Mouse (Mus musculus): Measurements from ENCODE around the gene Ier5. TPM values are rescaled to one million over a fixed set of nuclear protein-coding genes. Genes with fewer than 3 reads are reported as not detected.

Gene Ier5
- total and polyA plus RNA-seq, 3 experiments, result 47.7 to 59.3 (median 58.8) TPM

GRCm38 (mm10) chr1:155084839-155085238, 14.6 kb downstream of the Ier5 start:
- Histone ChIP-seq H3K27me3 (replicated peaks) (no peaks in the 10 kb centered on the region), H3K4me1 (ENCODE audit: control insufficient read depth in 1 of 2, insufficient read depth in 2 of 2) (peaks cover 11 to 59% of the 10 kb centered on the region in 2 experiments; a peak in 3 of 4 replicates), H3K27ac (ENCODE audit: insufficient read depth, low read depth) (no peak overlapping the region), H3K4me3 (replicated peaks in 1 of 3; ENCODE audit: low read depth in 2 of 3, low read length in 2 of 3, poor library complexity in 1 of 3) (no peak overlapping the region), H3K4me2 (ENCODE audit: insufficient read depth, low read depth, poor library complexity, severe bottlenecking) (no peak overlapping the region), H3K79me2 (replicated peaks; ENCODE audit: control insufficient read depth, extremely low read depth, insufficient read depth, poor library complexity, severe bottlenecking) (no peaks in the 10 kb centered on the region), H3K9me3 (replicated peaks; ENCODE audit: low read length) (no peaks in the 10 kb centered on the region), H3K36me3 (replicated peaks in 1 of 2; ENCODE audit: control insufficient read depth in 1 of 2, insufficient read depth in 1 of 2, low read length in 1 of 2) (no peaks in the 10 kb centered on the region), H3K9ac (ENCODE audit: insufficient read depth, low read depth) (no peak overlapping the region)
- DNase-seq (ENCODE audit: extremely low read depth), result no peak
- TF ChIP-seq ZKSCAN1 (IDR thresholded peaks at IDR 0.05; ENCODE audit: borderline replicate concordance, low read depth, low read length) (no peak), USF2 (conservative IDR thresholded peaks at IDR 0.05; ENCODE audit: low read depth, low read length) (no peak), TCF12 (IDR thresholded peaks at IDR 0.05; ENCODE audit: low read depth, low read length) (no peak), CTCF (conservative IDR thresholded peaks at IDR 0.05 in 1 of 2, IDR thresholded peaks at IDR 0.05 in 1 of 2; ENCODE audit: low read depth in 2 of 2, low read length in 2 of 2) (no peak), ETS1 (conservative IDR thresholded peaks at IDR 0.05; ENCODE audit: low read depth, low read length) (no peak), CHD2 (IDR thresholded peaks at IDR 0.05; ENCODE audit: low read length) (no peak), MEF2A (IDR thresholded peaks at IDR 0.05; ENCODE audit: borderline replicate concordance, low read depth, low read length) (no peak), MXI1 (IDR thresholded peaks at IDR 0.05; ENCODE audit: low read depth, low read length) (no peak), TBP (conservative IDR thresholded peaks at IDR 0.05; ENCODE audit: low read depth, low read length) (no peak), MAX (IDR thresholded peaks at IDR 0.05; ENCODE audit: low read length) (no peak), ZNF384 (IDR thresholded peaks at IDR 0.05; ENCODE audit: low read depth, low read length) (no peak)
- dilution Hi-C loops (cut with MboI; ENCODE audit: extremely low pct_ligation_motif_present, extremely low pct_unique_long_range_greater_than_20kb, low sequenced_read_pairs), result no loop called here
- in situ Hi-C loops (cut with MboI; ENCODE audit: low pct_ligation_motif_present, low pct_unique_long_range_greater_than_20kb, low sequenced_read_pairs), result loop anchor here (5.0 kb wide), 1 partner anchor 33 kb away; no protein-coding TSS in a partner anchor

GRCm38 (mm10) chr1:155083271-155084265, 15.9 kb downstream of the Ier5 start:
- Histone ChIP-seq H3K9ac (ENCODE audit: insufficient read depth, low read depth) (peak overlapping the region; percentile 65), H3K4me3 (replicated peaks in 1 of 3; ENCODE audit: low read depth in 2 of 3, low read length in 2 of 3, poor library complexity in 1 of 3) (peak overlapping the region; percentile 38 to 58 (median 54)), H3K36me3 (replicated peaks in 1 of 2; ENCODE audit: control insufficient read depth in 1 of 2, insufficient read depth in 1 of 2, low read length in 1 of 2) (no peaks in the 10 kb centered on the region), H3K9me3 (replicated peaks; ENCODE audit: low read length) (no peaks in the 10 kb centered on the region), H3K4me1 (ENCODE audit: control insufficient read depth in 1 of 2, insufficient read depth in 2 of 2) (peaks cover 6 to 52% of the 10 kb centered on the region in 2 experiments; a peak in 3 of 4 replicates), H3K4me2 (ENCODE audit: insufficient read depth, low read depth, poor library complexity, severe bottlenecking) (peak overlapping the region; percentile 94), H3K27me3 (replicated peaks) (no peaks in the 10 kb centered on the region), H3K27ac (ENCODE audit: insufficient read depth, low read depth) (no peak overlapping the region), H3K79me2 (replicated peaks; ENCODE audit: control insufficient read depth, extremely low read depth, insufficient read depth, poor library complexity, severe bottlenecking) (no peaks in the 10 kb centered on the region)
- in situ Hi-C loops (cut with MboI; ENCODE audit: low pct_ligation_motif_present, low pct_unique_long_range_greater_than_20kb, low sequenced_read_pairs), result no loop called here
- TF ChIP-seq SIN3A (IDR thresholded peaks at IDR 0.05; ENCODE audit: low read length), result peak; percentile 37; the same call in 1 of the 2 replicates
- 0 out of 2 replicates have a peak, but pooled peaks have one; percentile 9 for TF ChIP-seq BHLHE40 (IDR thresholded peaks at IDR 0.05; ENCODE audit: low read depth, low read length)
- TF ChIP-seq HCFC1 (IDR thresholded peaks at IDR 0.05; ENCODE audit: low read depth, low read length), result 0 out of 2 replicates have a peak, but pooled peaks have one; percentile 10
- TF ChIP-seq NRF1 (IDR thresholded peaks at IDR 0.05; ENCODE audit: low read depth, low read length), result peak; percentile 81
- 0 out of 2 replicates have a peak, but pooled peaks have one; percentile 40 for TF ChIP-seq UBTF (IDR thresholded peaks at IDR 0.05; ENCODE audit: low read depth, low read length)
- no peak for TF ChIP-seq ZC3H11A (IDR thresholded peaks at IDR 0.05; ENCODE audit: low read depth, low read length)
- 0 out of 2 replicates have a peak, but pooled peaks have one; percentile 6 for TF ChIP-seq ETS1 (conservative IDR thresholded peaks at IDR 0.05; ENCODE audit: low read depth, low read length)
- peak; percentile 56; the same call in 1 of the 2 replicates for TF ChIP-seq ELF1 (IDR thresholded peaks at IDR 0.05; ENCODE audit: low read depth, low read length)
- peak; percentile 56; the same call in 1 of the 2 replicates for TF ChIP-seq MXI1 (IDR thresholded peaks at IDR 0.05; ENCODE audit: low read depth, low read length)
- TF ChIP-seq SMC3 (IDR thresholded peaks at IDR 0.05; ENCODE audit: low read depth, low read length), result no peak; the same call in 1 of the 2 replicates
- peak; percentile 37; the same call in 1 of the 2 replicates for TF ChIP-seq MEF2A (IDR thresholded peaks at IDR 0.05; ENCODE audit: borderline replicate concordance, low read depth, low read length)
- peak; percentile 88; the same call in 1 of the 2 replicates for TF ChIP-seq MAZ (IDR thresholded peaks at IDR 0.05; ENCODE audit: low read depth, low read length)
- TF ChIP-seq POLR2A (IDR thresholded peaks at IDR 0.05; ENCODE audit: low read depth, low read length), result peak; percentile 70
- TF ChIP-seq MAFK (IDR thresholded peaks at IDR 0.05; ENCODE audit: insufficient replicate concordance, low read length), result no peak
- peak; percentile 53; the same call in 1 of the 2 replicates for TF ChIP-seq TCF12 (IDR thresholded peaks at IDR 0.05; ENCODE audit: low read depth, low read length)
- TF ChIP-seq CHD2 (IDR thresholded peaks at IDR 0.05; ENCODE audit: low read length), result peak; percentile 76
- TF ChIP-seq EP300 (IDR thresholded peaks at IDR 0.05; ENCODE audit: low read length), result peak; percentile 15; the same call in 1 of the 2 replicates
- no peak for TF ChIP-seq KAT2A (IDR thresholded peaks at IDR 0.05; ENCODE audit: insufficient replicate concordance, low read length)
- no peak for TF ChIP-seq ZNF384 (IDR thresholded peaks at IDR 0.05; ENCODE audit: low read depth, low read length)
- peak; percentile 83 for DNase-seq (ENCODE audit: extremely low read depth)
- dilution Hi-C loops (cut with MboI; ENCODE audit: extremely low pct_ligation_motif_present, extremely low pct_unique_long_range_greater_than_20kb, low sequenced_read_pairs), result no loop called here
